In the genomic region with DNA sequence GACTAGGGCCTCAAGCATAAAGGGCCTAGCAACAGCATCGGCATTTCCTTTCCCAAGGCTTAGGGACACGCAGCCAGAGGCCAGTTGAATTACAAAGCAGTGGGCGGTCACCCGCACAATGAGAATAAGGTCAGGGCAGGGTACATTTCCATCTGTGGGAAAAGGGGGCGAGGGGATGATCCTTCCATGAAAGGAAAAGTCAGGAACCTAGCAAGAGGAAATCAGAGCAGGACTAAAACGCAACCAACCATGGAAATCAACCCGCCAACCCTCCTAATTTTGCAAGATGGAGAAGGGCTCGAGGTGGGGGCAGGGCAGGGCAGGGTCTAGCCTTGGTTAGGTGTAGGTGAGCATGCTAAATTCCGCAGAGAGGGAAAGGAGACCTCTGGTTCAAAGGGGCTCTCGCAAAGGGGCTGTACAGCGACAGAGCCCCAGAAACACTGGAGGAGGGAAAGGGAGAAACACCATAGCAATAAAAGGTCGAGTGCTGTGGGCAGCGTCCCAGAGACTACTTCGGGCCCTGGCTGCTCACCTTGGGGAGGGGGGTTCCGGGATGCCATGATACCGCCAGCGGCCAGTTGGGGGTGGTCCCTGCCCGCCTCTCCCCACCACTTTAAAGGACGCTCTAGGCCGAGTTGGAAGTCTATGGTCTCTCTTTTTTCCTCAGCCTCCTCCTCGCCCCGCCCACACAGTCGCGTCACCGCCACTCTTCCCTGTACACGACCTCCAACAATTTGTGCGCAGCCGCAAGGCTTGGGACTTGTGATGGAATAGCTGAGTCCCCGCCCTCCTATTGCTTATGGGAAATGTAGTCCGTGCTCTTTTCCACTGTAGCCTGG, we compare ENCODE assay signal across 8 mouse cellular contexts. TPM values are rescaled to one million over a fixed set of nuclear protein-coding genes. Genes with fewer than 3 reads are reported as not detected.
A peak's percentile ranks its signal among the peaks of the same experiment; 100 is the strongest.
DNase-seq lines count a peak whose midpoint lies in the region; ATAC-seq and TF ChIP-seq lines count a peak whose summit lies in the region.

A gene (minus strand): TSS at position 705 of the 839 bp plus-strand sequence.

- no peak for TF ChIP-seq CTCF in liver, embryonic 14.5 days (IDR thresholded peaks at IDR 0.05; ENCODE audit: low read depth)
- peak; percentile 38; the same call in 1 of the 2 replicates for TF ChIP-seq CTCF in stomach, postnatal 0 days (IDR thresholded peaks at IDR 0.05; ENCODE audit: low read depth)

- peak; percentile 98 for ATAC-seq in CD4-positive, CD25-positive, alpha-beta regulatory T cell, adult 4 months
- ATAC-seq in heart, embryonic 14.5 days (ENCODE audit: insufficient number of reproducible peaks, insufficient read depth, low FRiP score, low read depth), result peak; percentile 95
- peak; percentile 96 for ATAC-seq in liver, embryonic 14.5 days (ENCODE audit: insufficient read depth)
- ATAC-seq in neural tube, embryonic 11.5 days (ENCODE audit: insufficient read depth, low FRiP score, low TSS enrichment), result peak; percentile 96
- ATAC-seq in stomach, postnatal 0 days (ENCODE audit: low FRiP score, low TSS enrichment), result peak; percentile 98

- H3K4me2 ChIP-seq in heart, embryonic 14.5 days (ENCODE audit: low read length), result peak within 1 kb of the TSS; percentile 59
- H3K4me2 ChIP-seq in liver, embryonic 14.5 days (ENCODE audit: low read depth), result peak within 1 kb of the TSS; percentile 62
- peak within 1 kb of the TSS; percentile 37 for H3K4me2 ChIP-seq in neural tube, embryonic 11.5 days (ENCODE audit: low read depth)
- H3K4me2 ChIP-seq in stomach, postnatal 0 days (replicated peaks; ENCODE audit: low read depth), result peak within 1 kb of the TSS; percentile 53

- no peak for TF ChIP-seq EP300 in liver, embryonic 14.5 days (IDR thresholded peaks at IDR 0.05; ENCODE audit: low read depth)
- no peak for TF ChIP-seq EP300 in stomach, postnatal 0 days (optimal IDR thresholded peaks at IDR 0.05)

- H3K4me1 ChIP-seq in heart, embryonic 14.5 days (ENCODE audit: control insufficient read depth in 2 of 2, insufficient read depth in 2 of 2, low read length in 2 of 2), result no peaks in the 10 kb centered on the region
- H3K4me1 ChIP-seq in liver, embryonic 14.5 days (replicated peaks; ENCODE audit: control insufficient read depth in 2 of 2, insufficient read depth in 2 of 2, low read length in 1 of 2), result no peaks in the 10 kb centered on the region
- no peaks in the 10 kb centered on the region for H3K4me1 ChIP-seq in neural tube, embryonic 11.5 days (ENCODE audit: control insufficient read depth, insufficient read depth, low read length)
- H3K4me1 ChIP-seq in stomach, postnatal 0 days (replicated peaks; ENCODE audit: control insufficient read depth, insufficient read depth), result no peaks in the 10 kb centered on the region

- H3K36me3 ChIP-seq in heart, embryonic 14.5 days (ENCODE audit: control insufficient read depth, insufficient read depth, low read length), result peaks cover 6% of the 10 kb centered on the region
- no peaks in the 10 kb centered on the region for H3K36me3 ChIP-seq in liver, embryonic 14.5 days (replicated peaks; ENCODE audit: control insufficient read depth, insufficient read depth, low read depth)
- H3K36me3 ChIP-seq in neural tube, embryonic 11.5 days (ENCODE audit: control insufficient read depth, insufficient read depth, low read length), result no peaks in the 10 kb centered on the region
- no peaks in the 10 kb centered on the region for H3K36me3 ChIP-seq in stomach, postnatal 0 days (ENCODE audit: control insufficient read depth, insufficient read depth, low read length)

- DNase-seq in c-Kit-negative CD71-positive TER-119-positive erythroid progenitor cells, embryonic 14.5 days (ENCODE audit: low read depth, low spot score), result peak; percentile 73
- peak; percentile 77 for DNase-seq in fibroblast of lung, adult 2 months (ENCODE audit: low read depth)
- peak; percentile 97 to 98 for DNase-seq in kidney, postnatal 25 days
- DNase-seq in liver, embryonic 14.5 days (ENCODE audit: low read depth in 3 of 3, low spot score in 3 of 3), result peak; percentile 77 to 85 (median 82)
- DNase-seq in neural tube, embryonic 11.5 days (ENCODE audit: low spot score), result peak; percentile 90
- DNase-seq in stomach, postnatal 0 days (ENCODE audit: low spot score), result peak; percentile 94

- peak within 1 kb of the TSS; percentile 80 for H3K9ac ChIP-seq in heart, embryonic 14.5 days (ENCODE audit: low read length)
- peak within 1 kb of the TSS; percentile 55 for H3K9ac ChIP-seq in liver, embryonic 14.5 days (replicated peaks)
- H3K9ac ChIP-seq in neural tube, embryonic 11.5 days (ENCODE audit: low read length), result peak within 1 kb of the TSS; percentile 60
- H3K9ac ChIP-seq in stomach, postnatal 0 days (ENCODE audit: low read length), result peak within 1 kb of the TSS; percentile 66

- no peaks in the 10 kb centered on the region for H3K9me3 ChIP-seq in heart, embryonic 14.5 days (ENCODE audit: control insufficient read depth, low read length)
- no peaks in the 10 kb centered on the region for H3K9me3 ChIP-seq in liver, embryonic 14.5 days (ENCODE audit: control insufficient read depth, low read length)
- H3K9me3 ChIP-seq in neural tube, embryonic 11.5 days (ENCODE audit: control insufficient read depth, low read length), result no peaks in the 10 kb centered on the region
- no peaks in the 10 kb centered on the region for H3K9me3 ChIP-seq in stomach, postnatal 0 days (ENCODE audit: control insufficient read depth, low read length)

- 11% methylated on average over 30 of the region's 30 CpGs for WGBS in heart, embryonic 14.5 days
- 5% methylated on average over 28 of the region's 30 CpGs for WGBS in liver, embryonic 14.5 days (ENCODE audit: insufficient replicate concordance)
- 8% methylated on average over 29 of the region's 30 CpGs for WGBS in neural tube, embryonic 11.5 days
- WGBS in stomach, postnatal 0 days, result 10% methylated on average over 28 of the region's 30 CpGs

- H3K27me3 ChIP-seq in heart, embryonic 14.5 days (ENCODE audit: control insufficient read depth, insufficient read depth, low read length), result no peaks in the 10 kb centered on the region
- no peaks in the 10 kb centered on the region for H3K27me3 ChIP-seq in liver, embryonic 14.5 days (ENCODE audit: control insufficient read depth, insufficient read depth, low read length)
- no peaks in the 10 kb centered on the region for H3K27me3 ChIP-seq in neural tube, embryonic 11.5 days (ENCODE audit: control insufficient read depth, insufficient read depth, low read length)
- H3K27me3 ChIP-seq in stomach, postnatal 0 days (ENCODE audit: control insufficient read depth, insufficient read depth, low read length), result no peaks in the 10 kb centered on the region

- peak within 1 kb of the TSS; percentile 54 to 82 for H3K4me3 ChIP-seq in heart, embryonic 14.5 days (ENCODE audit: control insufficient read depth in 1 of 2, insufficient read depth in 1 of 2, low read depth in 1 of 2, low read length in 2 of 2)
- peak within 1 kb of the TSS; percentile 66 to 96 for H3K4me3 ChIP-seq in liver, embryonic 14.5 days (ENCODE audit: insufficient read depth in 1 of 2, low read depth in 2 of 2, low read length in 2 of 2)
- H3K4me3 ChIP-seq in neural tube, embryonic 11.5 days (ENCODE audit: low read depth, low read length), result peak within 1 kb of the TSS; percentile 35
- H3K4me3 ChIP-seq in stomach, postnatal 0 days (ENCODE audit: low read depth, low read length), result peak within 1 kb of the TSS; percentile 55

- peak within 1 kb of the TSS; percentile 88 to 95 for H3K27ac ChIP-seq in heart, embryonic 14.5 days (replicated peaks in 1 of 2; ENCODE audit: control insufficient read depth in 1 of 2, insufficient read depth in 1 of 2, low read depth in 2 of 2, low read length in 2 of 2)
- H3K27ac ChIP-seq in liver, embryonic 14.5 days, result 0 out of 2 replicates have a peak within 1 kb of the TSS, but pooled peaks have one; percentile 3
- peak within 1 kb of the TSS; percentile 88 for H3K27ac ChIP-seq in neural tube, embryonic 11.5 days (ENCODE audit: low read depth, low read length)
- H3K27ac ChIP-seq in stomach, postnatal 0 days (replicated peaks), result peak within 1 kb of the TSS; percentile 94

RNA-seq across cellular contexts. Expression of the gene that starts here (rescaled TPM):
- polyA plus RNA-seq in CD4-positive, CD25-positive, alpha-beta regulatory T cell, adult 4 months (2017; shearing (Covaris generic)), result 10 to 100 TPM; 72.7 to 86.8 TPM
- polyA plus RNA-seq in heart, embryonic 14.5 days (2014; fragmentation: Nextera tagmentation; extraction: Ambion mirVana), result 38.1 and 42.1 TPM in 2 replicates
- polyA plus RNA-seq in liver, embryonic 14.5 days (2012; rRNA removed), result 4.4 and 6.0 TPM in 2 replicates
- 14.8 and 18.2 TPM in 2 replicates for polyA plus RNA-seq in liver, embryonic 14.5 days (2014; fragmentation: Nextera tagmentation; extraction: Ambion mirVana)
- polyA plus RNA-seq in neural tube, embryonic 11.5 days (2014; fragmentation: Nextera tagmentation; extraction: Ambion mirVana), result 58.7 and 60.9 TPM in 2 replicates
- polyA plus RNA-seq in stomach, postnatal 0 days (2015; fragmentation: Nextera tagmentation; extraction: Ambion mirVana), result 37.4 and 39.5 TPM in 2 replicates

Comparison
In these comparisons a context has a peak if more than half of its experiments do, and no peak if none do; other contexts are left out.
1. Peak in every context shown above with its lines: DNase-seq, ATAC-seq, H3K4me3 ChIP-seq and H3K27ac ChIP-seq.
2. H3K27ac ChIP-seq: peak in every context shown above with its lines; median percentile 94 in stomach, postnatal 0 days; 92 in heart, embryonic 14.5 days; 88 in neural tube, embryonic 11.5 days; 3 in liver, embryonic 14.5 days.